Mouse (Mus musculus): ENCODE data around the gene Nudt7.

GRCm38 (mm10) chr8:114090736-114091135 lies 42.6 kb upstream of the Nudt7 start:
- TF ChIP-seq CTCF (IDR thresholded peaks at IDR 0.05; ENCODE audit: low read depth), result no peak
- TF ChIP-seq EP300 (IDR thresholded peaks at IDR 0.05; ENCODE audit: low read depth), result no peak

Data from liver, postnatal 0 days (tissue).